Mouse (Mus musculus) cerebellum, adult 18-20 months (tissue): Measurements from ENCODE around the gene Tnpo1.

Experiments
- DNase-seq, 2 experiments: peaks; one replicate each; pipeline ENCODE4 v3.0.0; 2021

Gene Tnpo1

DNA sequence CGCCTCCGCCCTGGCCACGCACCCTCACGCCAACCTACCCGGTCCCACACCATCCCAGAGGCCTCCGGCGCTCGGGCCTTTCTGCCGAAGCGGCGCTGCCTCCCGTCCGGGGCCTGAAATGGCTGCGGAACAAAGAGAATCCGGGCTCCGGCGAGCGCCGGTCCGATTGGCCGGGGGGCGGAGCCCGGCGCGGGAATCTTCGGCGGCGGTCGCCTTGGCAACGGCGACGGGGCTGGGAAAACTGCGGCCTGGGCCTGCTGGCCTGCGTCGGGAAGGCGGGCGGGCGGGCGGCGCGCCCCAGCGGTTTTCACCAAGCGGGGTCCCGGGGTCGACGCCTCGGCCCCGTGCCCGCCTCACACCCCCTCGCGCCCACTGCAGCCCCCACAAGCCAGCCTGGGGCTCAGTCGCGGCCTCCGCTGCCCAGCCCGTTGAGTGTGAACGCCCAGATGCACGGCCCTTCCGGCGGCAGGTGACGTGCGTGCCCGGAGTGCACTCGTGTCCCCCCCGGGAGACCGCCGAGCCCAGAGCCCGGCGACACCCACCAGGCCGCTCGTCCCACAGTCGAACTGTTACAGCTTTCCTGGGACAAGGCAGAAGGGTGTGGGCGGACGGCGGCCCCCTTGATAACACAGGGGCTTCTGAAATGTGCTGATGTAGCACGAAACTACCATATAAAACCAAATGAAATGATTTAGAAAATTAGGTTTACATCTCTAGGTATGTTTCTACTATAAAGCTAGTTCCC, at the start of gene Tnpo1:
Tnpo1 (minus strand) TSS at position 172 of the 745 bp plus-strand sequence.
- DNase-seq, result peak; percentile 89 to 94

DNA sequence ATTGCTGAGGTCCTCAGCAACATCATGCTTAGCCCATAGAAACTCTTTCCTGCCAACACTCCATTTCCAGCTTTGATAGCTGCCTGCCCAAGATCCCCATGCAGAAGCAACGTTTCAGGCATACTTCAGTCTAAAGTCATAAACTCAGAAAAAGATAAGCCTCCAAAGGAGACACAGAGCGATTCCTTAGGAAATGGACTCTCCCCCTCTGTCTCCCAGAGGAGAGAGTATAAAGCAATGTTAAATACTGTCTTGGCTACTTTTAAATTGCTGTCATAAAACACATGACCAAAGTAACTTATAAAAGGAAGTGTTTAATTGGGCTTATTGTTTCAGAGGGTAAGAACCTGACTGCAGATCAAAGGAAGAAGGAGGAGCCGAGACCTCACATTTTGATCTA, 45.9 kb upstream of the Tnpo1 start:
- no peak for DNase-seq

DNA sequence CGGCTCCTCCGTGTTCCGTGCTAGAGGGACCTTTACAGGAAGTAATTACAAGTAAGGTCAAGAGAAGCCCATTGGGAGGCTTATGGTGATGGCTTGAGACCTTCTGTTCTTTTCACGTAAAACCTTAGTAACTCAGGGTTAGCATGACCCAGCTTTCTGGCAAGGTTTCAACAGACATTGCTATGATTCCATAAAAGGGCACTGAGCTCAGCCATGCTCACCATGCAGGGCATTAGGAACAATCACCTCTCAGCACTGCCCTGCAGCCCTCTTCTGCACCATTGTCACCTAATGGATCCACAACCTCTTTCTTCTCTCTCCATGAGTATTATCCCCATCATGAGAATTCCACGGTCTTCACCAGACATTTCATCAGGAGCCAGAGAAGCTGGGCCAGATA, 45.5 kb upstream of the Tnpo1 start:
- DNase-seq, result no peak

DNA sequence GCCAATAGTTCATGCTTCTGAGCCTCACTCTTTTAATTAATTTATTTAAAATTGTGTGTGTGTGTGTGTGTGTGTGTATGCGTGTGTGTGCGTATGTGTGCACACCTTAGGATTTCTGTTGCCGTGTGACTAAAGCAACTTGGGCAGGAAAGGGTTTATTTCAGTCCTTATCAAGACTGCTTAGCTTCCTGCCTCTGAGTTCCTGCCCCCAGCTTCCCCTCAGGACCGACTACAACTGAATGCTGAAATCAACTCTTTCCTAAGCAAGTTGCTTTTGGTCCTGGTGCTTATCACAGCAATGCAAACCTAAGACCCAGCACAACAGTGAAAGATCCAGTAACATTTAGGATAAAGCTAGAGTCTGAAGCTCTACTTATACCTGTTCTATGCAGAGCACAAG, 42.3 kb upstream of the Tnpo1 start:
- DNase-seq, result no peak

DNA sequence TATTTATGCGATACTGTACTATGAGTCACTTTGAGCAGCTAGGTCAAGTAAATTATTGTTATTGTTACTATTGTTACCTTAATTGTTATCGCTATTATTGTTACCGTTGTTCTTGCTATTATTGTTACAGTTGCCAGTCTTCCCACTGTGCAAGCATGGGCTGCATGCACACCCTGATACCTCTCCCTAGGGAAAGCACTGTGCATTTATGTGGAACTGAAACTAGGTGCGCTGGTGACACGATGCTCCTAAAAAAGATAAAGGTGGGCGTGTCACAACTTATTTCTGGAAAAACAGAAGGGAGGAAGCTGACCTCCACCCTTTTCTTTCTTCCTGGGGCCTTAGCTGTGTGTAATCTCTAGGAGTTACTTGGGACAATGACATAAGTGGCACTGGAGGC, 41.8 kb upstream of the Tnpo1 start:
- no peak for DNase-seq

DNA sequence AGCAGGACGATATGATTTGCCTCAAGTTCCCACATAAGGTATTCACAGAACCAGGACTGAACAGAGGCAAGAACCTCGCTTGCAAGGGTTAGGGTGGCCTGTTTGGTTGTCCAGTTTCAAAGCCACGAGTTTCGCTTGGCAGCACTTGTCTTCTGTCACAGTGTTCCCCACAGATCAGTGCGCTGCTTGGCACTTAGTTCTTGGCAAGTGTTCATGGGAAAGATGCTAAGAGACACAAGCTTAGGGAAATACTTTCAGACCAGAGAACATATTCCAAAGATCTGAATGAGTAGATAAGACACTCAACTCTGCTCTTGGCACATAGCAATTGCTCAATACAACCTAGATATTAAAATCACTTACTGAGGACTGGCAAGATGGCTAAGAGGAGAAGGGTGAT, 40.4 kb upstream of the Tnpo1 start:
- no peak for DNase-seq

DNA sequence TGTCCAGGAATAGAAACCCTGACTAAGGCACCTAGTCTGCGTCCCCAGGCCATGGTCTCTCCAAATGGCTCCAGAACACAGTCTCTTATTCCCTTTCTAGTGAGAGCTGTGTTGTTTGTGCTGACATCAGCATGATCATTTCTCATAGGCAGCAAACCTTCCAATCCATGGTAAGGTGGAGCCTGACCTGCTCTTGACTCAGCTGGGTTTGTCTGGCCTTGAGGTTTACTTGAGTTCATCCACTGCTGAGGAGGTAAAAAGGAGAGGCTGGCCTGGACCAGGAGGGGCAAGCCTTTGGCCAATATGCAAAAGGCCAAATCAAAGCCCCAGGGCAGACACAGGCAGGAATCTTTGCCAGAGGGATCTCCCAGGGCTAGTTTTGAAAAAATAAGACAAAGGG, 37.4 kb upstream of the Tnpo1 start:
- no peak for DNase-seq

DNA sequence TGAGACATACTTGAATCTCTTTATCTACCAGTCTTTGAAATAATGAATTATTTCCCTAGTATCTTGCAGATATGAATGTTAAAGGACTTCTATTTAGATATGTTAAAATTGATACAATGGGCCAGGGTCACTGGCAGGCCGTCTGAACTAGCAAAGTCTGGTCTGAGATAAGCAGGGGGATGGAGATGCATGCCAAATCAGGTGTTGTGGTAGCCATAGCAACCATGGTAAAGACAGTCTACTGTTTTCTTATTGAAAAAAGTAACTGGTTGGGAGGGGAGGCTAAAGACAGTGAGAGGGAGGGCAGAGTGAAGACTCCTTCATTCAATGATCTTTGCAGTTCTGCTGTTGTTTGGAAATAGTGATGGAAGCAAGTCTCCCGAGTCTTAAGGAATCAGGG, 32.0 kb upstream of the Tnpo1 start:
- no peak for DNase-seq

DNA sequence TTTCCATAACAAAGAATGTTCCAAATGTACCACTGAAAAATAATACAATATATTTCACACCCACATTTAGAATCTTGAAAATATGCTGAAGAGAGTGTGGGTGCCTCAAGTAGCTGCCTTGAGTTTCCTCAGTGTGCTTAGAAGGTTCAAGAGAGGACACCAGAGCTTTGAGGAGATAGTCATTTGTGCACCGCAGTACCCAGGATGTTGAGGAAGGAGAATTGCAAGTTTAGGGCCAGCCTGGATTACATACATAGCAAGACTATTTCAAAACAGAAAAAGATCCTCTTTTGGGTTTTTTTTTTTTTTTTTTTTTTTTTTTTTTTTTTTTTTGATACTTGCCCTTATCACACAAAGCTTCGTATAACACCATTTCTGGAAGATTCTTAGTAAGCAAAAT, 30.0 kb upstream of the Tnpo1 start:
- DNase-seq, result no peak

DNA sequence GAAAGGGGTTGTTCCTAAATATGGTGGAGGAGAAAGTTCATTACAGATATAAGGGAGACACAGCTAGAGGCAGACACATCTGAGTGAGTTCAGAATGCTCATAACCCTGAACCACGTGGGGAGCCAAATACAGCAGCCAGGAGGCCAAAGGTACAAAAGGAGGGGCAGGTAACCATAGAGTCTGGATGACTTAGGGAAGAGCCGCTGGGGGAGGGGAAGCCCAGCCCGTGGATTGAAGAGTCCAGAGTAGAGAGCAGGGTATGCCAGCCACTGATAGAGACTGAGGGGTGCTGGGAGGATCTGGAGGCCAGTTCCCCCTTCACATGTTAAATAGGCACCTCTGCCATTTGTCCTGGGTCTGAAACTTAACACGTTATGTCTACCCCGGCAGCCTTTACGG, 29.5 kb upstream of the Tnpo1 start:
- no peak for DNase-seq

DNA sequence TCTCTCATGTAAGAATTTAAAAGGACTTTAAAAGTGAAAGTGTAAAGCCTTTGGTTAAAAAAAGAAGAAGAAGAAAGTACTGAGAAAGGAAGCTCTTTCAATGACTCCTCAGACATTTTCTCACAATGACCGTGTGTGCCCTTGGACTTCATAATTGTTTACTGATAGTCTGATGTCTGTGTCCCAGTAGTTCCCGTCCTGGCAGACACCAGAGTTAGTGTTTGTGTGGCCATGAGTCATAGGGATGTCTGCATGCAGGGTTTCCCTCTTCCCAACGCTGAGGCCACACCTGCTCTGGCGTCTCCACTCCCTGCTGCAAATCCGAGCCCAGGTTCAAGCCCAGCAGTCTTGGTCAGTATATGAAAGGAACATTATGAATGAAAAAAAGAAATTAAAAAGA, 29.0 kb upstream of the Tnpo1 start:
- no peak for DNase-seq

DNA sequence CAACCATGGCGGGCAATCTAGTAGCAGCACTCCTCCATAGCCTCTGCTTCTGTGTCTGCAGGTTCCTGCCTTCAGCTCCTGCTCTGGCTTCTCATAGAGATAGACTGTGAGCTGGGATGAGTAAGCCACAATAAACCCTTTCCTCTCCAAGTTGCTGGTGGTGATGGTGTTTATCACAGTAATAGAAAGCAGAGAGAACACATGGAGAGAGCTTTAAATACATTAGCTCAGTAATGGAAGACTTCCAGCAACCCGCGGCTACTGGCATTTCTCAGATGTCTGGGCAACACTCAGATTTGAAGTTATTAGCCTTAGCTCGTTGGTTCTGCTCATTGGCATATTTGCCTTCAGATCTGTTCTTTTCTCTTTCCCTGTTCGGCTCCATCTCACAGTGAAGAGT, 27.6 kb upstream of the Tnpo1 start:
- DNase-seq, result peak; percentile 21 to 28

DNA sequence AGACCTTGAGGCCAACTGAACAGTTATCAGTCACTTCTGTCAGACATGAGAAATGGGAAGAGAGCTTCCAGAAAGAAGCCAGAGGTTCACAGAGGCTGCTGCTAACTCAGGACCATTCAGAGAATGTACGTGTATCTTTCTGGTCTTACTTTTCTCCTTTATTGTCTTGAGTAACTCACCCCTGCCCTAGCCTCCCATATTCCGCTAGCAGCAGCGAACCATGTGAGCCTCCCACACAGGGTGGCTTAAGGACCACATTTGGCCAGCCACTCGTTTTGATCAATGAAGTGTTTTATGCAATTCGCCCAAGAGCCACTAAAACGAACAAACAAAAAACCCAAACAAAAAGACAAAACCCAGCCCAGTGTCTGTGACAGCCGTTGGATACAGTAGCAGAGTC, 25.8 kb upstream of the Tnpo1 start:
- no peak for DNase-seq

DNA sequence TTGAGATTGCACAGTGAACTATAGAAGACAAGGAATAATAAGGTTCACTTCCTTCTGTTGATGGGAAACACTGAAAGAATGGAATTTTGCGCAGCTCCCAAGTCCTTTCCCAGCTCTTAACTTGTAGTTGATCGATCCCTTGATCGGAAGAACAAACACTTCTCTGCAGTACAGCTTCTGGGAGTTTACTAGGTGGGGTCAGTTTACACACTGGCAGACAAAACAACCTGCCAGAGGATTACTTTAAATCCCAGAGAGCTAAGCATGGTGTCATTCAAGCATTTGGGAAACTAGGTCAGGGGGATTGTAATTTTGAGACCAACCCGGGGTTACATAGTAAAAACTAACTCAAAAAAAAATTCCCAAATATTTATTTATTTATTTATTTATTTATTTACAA, 22.0 kb upstream of the Tnpo1 start:
- DNase-seq, result no peak

DNA sequence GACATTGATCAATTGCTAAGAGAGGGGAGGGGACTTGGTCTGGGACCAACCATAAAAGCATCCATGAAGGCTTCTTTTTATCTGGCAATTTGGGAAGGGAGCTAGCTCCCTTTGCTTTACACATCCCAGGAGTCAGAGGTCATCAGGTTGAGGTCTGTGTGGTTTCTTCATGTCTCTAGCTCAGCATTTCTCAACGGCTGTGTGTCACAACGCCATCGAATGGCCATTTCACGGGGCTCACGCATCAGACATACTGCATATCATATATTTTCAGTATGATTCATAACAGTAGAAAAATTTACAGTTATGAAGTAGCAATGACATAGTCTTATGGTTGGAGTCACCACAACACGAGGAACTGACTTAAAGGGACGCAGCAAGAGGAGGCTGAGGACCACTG, 20.2 kb upstream of the Tnpo1 start:
- no peak for DNase-seq

DNA sequence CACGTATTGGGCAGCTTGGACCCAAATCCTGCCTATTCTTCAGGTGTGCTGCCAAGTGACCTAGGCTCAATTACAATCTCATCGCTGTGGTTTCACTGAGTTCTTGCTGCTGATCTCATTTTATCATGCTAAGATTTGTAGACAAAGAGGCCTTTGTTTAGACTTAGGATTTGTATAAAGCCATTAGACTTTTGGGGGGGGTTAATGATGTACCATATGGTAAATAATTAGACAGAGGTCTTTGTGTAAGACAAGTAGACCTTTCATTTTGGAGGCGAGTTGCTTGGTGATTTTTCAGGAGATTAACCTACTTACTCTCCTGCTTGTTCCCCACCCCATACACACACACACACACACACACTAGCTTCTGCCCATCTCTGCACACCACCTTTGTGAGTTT, 19.7 kb upstream of the Tnpo1 start:
- DNase-seq, result no peak

DNA sequence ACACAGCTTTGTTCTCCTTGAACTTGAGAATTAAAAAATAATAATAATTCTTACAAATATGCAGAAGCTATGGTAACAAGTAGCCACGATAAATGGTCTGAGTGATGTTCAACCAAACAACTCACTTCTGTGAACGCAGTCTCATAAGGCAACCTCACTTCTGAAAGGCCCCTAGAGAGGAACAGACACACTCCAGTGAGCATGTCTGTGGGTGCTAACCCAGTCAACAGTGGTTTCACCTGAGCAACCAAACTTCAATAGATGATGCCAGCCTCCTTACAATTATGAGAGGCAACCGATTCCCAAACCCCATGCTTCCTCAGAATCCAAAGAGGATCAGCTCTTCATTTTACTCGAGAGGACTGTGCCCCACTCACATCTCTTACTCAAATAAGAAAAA, 19.2 kb upstream of the Tnpo1 start:
- no peak for DNase-seq

DNA sequence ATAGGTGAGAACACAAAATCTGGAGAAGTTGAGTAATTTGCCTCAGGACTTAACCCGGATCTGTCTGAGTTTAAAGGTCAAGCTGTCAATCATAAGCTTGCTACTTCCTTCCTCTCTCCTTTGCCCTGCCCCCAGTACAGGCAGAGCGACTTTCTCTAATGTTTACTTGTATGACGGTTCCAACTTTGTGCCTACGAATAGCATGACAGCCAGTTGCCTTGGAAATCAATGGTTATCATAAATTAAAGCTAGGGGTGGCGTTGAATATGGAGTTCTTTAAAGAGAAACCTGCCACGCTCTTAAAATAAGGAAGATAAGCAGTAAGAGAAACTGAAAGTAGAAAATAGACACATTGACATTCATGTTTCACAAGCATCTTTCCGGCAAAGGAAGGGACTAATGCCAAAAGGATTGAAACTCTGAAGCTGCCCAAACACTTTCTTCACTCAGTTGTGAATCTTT, 18.5 kb upstream of the Tnpo1 start:
- no peak for DNase-seq

DNA sequence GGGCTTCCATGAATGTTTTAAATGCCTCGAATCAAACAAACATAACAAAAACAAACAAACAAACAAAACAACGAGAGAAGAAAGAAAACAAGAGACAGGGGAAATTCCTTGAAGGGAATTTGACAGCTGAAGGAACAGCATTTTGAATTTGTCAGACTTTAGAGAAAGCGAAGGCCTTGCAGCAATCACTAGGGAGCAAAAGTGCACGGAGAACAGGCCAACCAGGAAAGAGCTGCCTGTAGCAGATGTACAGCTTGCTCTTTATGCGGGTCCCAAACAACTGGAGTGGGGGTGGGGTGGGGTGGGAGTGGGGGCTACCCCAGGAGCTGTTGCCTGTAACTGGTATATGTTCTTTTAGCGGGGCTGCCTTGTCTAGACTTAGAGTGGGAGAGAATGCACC, 16.2 kb upstream of the Tnpo1 start:
- DNase-seq, result no peak

DNA sequence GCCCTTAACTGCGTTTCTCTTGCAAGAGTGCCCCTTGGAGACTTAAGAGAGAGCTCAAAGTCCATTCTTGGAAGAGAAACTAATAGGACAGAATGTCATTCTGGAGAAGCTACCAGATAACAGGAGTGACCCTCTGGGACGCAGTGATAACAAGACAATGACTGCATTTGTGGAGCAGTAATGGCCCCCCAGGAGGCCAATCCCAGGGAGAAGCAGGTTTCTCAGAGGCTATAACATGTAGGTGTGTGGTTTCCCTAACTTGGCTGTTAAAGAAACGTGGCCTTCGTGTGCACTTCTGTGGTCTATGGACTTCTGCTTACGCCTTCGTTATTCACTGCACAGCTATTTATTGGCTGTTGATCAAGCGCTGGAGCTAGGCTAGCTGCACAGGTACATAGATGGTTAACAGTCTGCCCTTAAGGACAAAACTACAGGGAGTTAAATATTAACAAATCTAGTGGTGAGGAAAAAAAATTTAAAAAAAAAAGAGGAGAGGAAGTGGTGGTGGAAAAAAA, 15.7 kb upstream of the Tnpo1 start:
- no peak for DNase-seq

DNA sequence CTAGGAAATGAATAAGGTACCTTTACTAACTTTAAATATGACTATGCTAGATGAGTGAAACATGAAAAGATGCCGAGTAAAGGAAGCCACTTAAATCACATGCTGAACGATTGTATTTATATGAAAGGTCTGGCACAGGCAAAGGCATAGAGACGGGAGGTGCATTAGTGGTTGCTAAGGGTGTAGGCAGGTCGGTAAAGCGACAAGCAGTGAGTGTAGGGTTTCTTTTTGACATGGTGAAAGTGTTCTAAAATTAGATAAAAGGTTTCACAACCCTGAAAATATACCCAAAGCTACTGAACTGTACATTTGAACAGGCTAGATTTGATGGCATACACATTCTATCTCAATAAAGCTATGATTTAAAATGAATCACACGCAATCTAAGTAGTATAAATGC, 10.9 kb upstream of the Tnpo1 start:
- DNase-seq, result no peak

DNA sequence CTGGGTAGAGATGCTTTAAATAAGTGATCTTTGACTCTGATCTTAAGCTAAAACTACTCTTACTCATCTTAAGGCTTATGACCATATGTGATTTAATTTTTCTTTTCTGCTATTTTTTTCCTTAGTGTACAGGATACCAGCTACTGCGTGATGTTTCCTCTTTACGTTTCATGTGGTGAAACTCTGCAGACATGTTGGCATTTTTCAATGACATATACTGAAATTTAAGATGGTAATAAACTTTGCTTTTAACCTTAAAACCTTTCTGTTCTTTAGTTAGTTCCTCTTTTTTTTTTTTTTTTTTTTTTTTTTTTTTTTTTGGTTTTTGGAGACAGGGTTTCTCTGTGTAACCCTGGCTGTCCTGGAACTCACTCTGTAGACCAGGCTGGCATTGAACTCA, 2.7 kb upstream of the Tnpo1 start:
- DNase-seq, result no peak

DNA sequence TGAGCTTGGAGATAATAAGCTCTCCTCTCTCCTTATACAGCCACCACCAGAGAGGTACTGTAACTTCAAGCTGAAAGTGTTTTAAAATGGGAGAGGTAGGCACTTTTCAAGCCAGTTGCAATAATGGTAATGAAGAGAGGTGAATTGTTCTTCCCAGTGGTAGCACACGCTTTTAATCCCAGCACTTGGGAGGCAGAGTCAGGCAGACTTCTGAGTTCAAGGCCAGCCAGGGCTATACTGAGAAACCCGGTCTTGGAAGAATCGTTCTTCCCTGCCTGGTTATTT, 716 bp upstream of the Tnpo1 start:
- DNase-seq, result no peak

DNA sequence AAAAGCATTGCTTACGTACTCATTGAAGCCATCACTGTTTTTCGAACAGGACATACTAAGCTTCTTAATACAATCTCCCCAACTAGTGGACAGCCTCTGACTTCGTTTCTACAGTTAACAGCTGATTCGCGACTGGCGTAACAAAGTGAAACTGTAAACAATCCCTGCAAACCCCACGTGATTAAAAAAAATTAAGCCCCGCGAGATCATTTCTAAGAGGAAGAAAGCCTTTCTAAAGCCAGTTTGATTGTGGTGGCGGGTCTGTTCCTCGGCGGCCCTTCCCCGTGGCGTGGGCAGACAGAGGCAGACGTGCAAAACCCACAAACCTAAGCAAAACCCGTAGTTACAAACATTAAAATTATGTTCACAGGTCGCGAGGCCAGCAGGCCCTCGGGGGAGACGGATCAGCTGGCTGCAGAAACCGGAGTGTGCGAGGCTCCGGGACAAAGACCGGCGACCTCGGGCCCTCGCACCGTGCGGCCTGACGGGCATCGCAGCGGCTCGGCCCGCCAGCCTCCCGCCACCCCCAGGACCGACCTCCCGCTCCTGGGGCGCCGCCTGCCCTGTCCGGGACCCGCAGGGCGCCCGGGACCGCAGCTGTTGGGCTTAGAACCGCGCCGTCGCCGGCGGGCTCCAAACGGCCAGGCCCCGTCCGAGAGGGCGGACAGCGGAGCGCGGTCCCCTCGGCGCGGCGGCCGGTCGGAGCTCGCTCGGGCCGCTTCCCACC, 535 bp downstream of the Tnpo1 start:
- peak in 1 of 2 experiments; percentile 28 for DNase-seq
